Mouse (Mus musculus) forebrain, embryonic 12.5 days (tissue): ENCODE measurements around the gene Prkca. TPM values are rescaled to one million over a fixed set of nuclear protein-coding genes. Genes with fewer than 3 reads are reported as not detected.
A peak's percentile ranks its signal among the peaks of the same experiment; 100 is the strongest.

Experiments used
- ATAC-seq: fragments of 200-750 bp; cut with Nextera tagmentation; 2 replicates; pipeline ENCODE4 v1.8.0; 2017; ENCODE audit warnings: moderate TSS enrichment; ENCODE audit not compliant: low FRiP score
- H3K27ac ChIP-seq: fragments of 300-500 bp; sonication (generic); 2 replicates; pipeline ENCODE4 v1.5.1; 2016; ENCODE audit warnings: mild to moderate bottlenecking
- H3K27me3 ChIP-seq: fragments of 300-500 bp; sonication (generic); 2 replicates; pipeline ENCODE4 v1.6.1; 2016; ENCODE audit warnings: mild to moderate bottlenecking
- H3K36me3 ChIP-seq: fragments of 300-500 bp; sonication (generic); replicated peaks from 2 replicates; pipeline ENCODE4 v1.6.1; 2016; ENCODE audit warnings: mild to moderate bottlenecking
- H3K4me1 ChIP-seq: fragments of 300-500 bp; sonication (generic); 2 replicates; pipeline ENCODE4 v1.6.1; 2016
- H3K4me2 ChIP-seq: fragments of 300-500 bp; sonication (generic); 2 replicates; pipeline ENCODE4 v1.6.1; 2016; ENCODE audit warnings: mild to moderate bottlenecking, moderate library complexity
- H3K4me3 ChIP-seq: fragments of 300-500 bp; sonication (generic); replicated peaks from 2 replicates; pipeline ENCODE4 v1.5.1; 2016; ENCODE audit warnings: mild to moderate bottlenecking
- H3K9ac ChIP-seq: fragments of 300-500 bp; sonication (generic); 2 replicates; pipeline ENCODE4 v1.6.1; 2016; ENCODE audit warnings: mild to moderate bottlenecking
- H3K9me3 ChIP-seq: fragments of 300-500 bp; sonication (generic); 2 replicates; pipeline ENCODE4 v1.6.1; 2016
- WGBS: fragments of 180-500 bp; shearing (Covaris S2); methylation state at CpG from one replicate; pipeline ENCODE4 v1.1.7; 2016; 5-methylcytosine and 5-hydroxymethylcytosine counted together
- polyA plus RNA-seq: library from polyadenylated mRNA; unstranded; fragments of >200 nt; fragmentation: Nextera tagmentation; extraction: Ambion mirVana; gene quantifications from 2 replicates; pipeline ENCODE4 v1.2.1, GENCODE M21; 2016

Gene Prkca
- polyA plus RNA-seq, 1 experiment from 2014 or later = 4.6 TPM

- WGBS = 94% methylated on average over 17 of the region's 17 CpGs
- Histone ChIP-seq H3K27me3 (peaks cover 16% of the 10 kb centered on the region), H3K9me3 (no peaks in the 10 kb centered on the region), H3K9ac (no peak overlapping the region), H3K4me1 (peaks cover 13% of the 10 kb centered on the region), H3K27ac (no peak overlapping the region), H3K4me3 (no peak overlapping the region), H3K4me2 (no peak overlapping the region), H3K36me3 (no peaks in the 10 kb centered on the region)
- ATAC-seq = no peak
These were observed 304.0 kb downstream of the Prkca start for GRCm38 (mm10) chr11:108039761-108040160.

GRCm38 (mm10) chr11:108038989-108039388 lies 304.7 kb downstream of the Prkca start:
- ATAC-seq = no peak
- 91% methylated on average over 12 of the region's 12 CpGs for WGBS
- Histone ChIP-seq H3K9ac (no peak overlapping the region), H3K4me2 (no peak overlapping the region), H3K4me1 (peaks cover 21% of the 10 kb centered on the region), H3K9me3 (no peaks in the 10 kb centered on the region), H3K4me3 (no peak overlapping the region), H3K27me3 (peaks cover 16% of the 10 kb centered on the region), H3K27ac (no peak overlapping the region), H3K36me3 (no peaks in the 10 kb centered on the region)

- H3K27me3 ChIP-seq = peaks cover 20% of the 10 kb centered on the region
- 93% methylated on average over 10 of the region's 10 CpGs for WGBS
These were observed 307.4 kb downstream of the Prkca start for GRCm38 (mm10) chr11:108036339-108036738.

GRCm38 (mm10) chr11:108035761-108036160 lies 308.0 kb downstream of the Prkca start:
- no peak overlapping the region for H3K9ac ChIP-seq
- H3K9me3 ChIP-seq = no peaks in the 10 kb centered on the region
- ATAC-seq = no peak
- no peak overlapping the region for H3K27ac ChIP-seq
- peaks cover 22% of the 10 kb centered on the region for H3K4me1 ChIP-seq
- no peak overlapping the region for H3K4me3 ChIP-seq
- H3K27me3 ChIP-seq = peaks cover 20% of the 10 kb centered on the region
- no peak overlapping the region for H3K4me2 ChIP-seq
- WGBS = 82% methylated on average over 5 of the region's 5 CpGs
- H3K36me3 ChIP-seq = no peaks in the 10 kb centered on the region

More at GRCm38 (mm10) chr11:108036339-108036738, 307.4 kb downstream of the Prkca start:
- Histone ChIP-seq H3K9me3 (no peaks in the 10 kb centered on the region), H3K4me1 (peaks cover 22% of the 10 kb centered on the region), H3K4me3 (no peak overlapping the region), H3K4me2 (no peak overlapping the region), H3K27ac (no peak overlapping the region), H3K36me3 (no peaks in the 10 kb centered on the region), H3K9ac (no peak overlapping the region)
- ATAC-seq = no peak

GRCm38 (mm10) chr11:108034376-108034775 lies 309.4 kb downstream of the Prkca start:
- Histone ChIP-seq H3K9me3 (no peaks in the 10 kb centered on the region), H3K27ac (no peak overlapping the region), H3K4me3 (no peak overlapping the region), H3K4me1 (peaks cover 22% of the 10 kb centered on the region), H3K27me3 (peaks cover 14% of the 10 kb centered on the region), H3K36me3 (no peaks in the 10 kb centered on the region), H3K9ac (no peak overlapping the region), H3K4me2 (no peak overlapping the region)
- no peak for ATAC-seq
- WGBS = 3% methylated on average over 7 of the region's 7 CpGs

GRCm38 (mm10) chr11:108032568-108032967 lies 311.2 kb downstream of the Prkca start:
- H3K4me3 ChIP-seq = no peak overlapping the region
- no peak overlapping the region for H3K9ac ChIP-seq
- H3K36me3 ChIP-seq = no peaks in the 10 kb centered on the region
- H3K27me3 ChIP-seq = peaks cover 17% of the 10 kb centered on the region
- ATAC-seq = no peak
- no peaks in the 10 kb centered on the region for H3K9me3 ChIP-seq
- H3K4me1 ChIP-seq = peaks cover 9% of the 10 kb centered on the region
- no peak overlapping the region for H3K27ac ChIP-seq
- 87% methylated on average over 10 of the region's 10 CpGs for WGBS
- H3K4me2 ChIP-seq = no peak overlapping the region

- Histone ChIP-seq H3K27ac (no peak overlapping the region), H3K9me3 (no peaks in the 10 kb centered on the region), H3K9ac (no peak overlapping the region), H3K4me3 (no peak overlapping the region), H3K4me1 (peaks cover 9% of the 10 kb centered on the region), H3K27me3 (peaks cover 7% of the 10 kb centered on the region), H3K4me2 (no peak overlapping the region), H3K36me3 (no peaks in the 10 kb centered on the region)
- WGBS = 54% methylated on average over 10 of the region's 10 CpGs
- ATAC-seq = 0 out of 2 replicates have a peak, but pooled peaks have one; percentile 60
These were observed 312.6 kb downstream of the Prkca start for GRCm38 (mm10) chr11:108030956-108031604.

- Histone ChIP-seq H3K4me3 (no peak overlapping the region), H3K27me3 (peaks cover 7% of the 10 kb centered on the region; the same call in 1 of the 2 replicates), H3K36me3 (no peaks in the 10 kb centered on the region), H3K27ac (no peak overlapping the region), H3K4me2 (no peak overlapping the region), H3K9ac (no peak overlapping the region), H3K9me3 (no peaks in the 10 kb centered on the region), H3K4me1 (peaks cover 4% of the 10 kb centered on the region)
- ATAC-seq = no peak
- WGBS = 93% methylated on average over 11 of the region's 11 CpGs
These were observed 314.4 kb downstream of the Prkca start for GRCm38 (mm10) chr11:108029321-108029720.

- H3K4me1 ChIP-seq = no peaks in the 10 kb centered on the region
- no peak for ATAC-seq
- WGBS = 73% methylated on average over 12 of the region's 12 CpGs
These were observed 315.3 kb downstream of the Prkca start for GRCm38 (mm10) chr11:108028398-108028797.

GRCm38 (mm10) chr11:108025726-108026425 lies 317.9 kb downstream of the Prkca start:
- WGBS = 59% methylated on average over 7 of the region's 7 CpGs
- Histone ChIP-seq H3K4me1 (no peaks in the 10 kb centered on the region), H3K4me3 (no peak overlapping the region), H3K4me2 (no peak overlapping the region), H3K27me3 (0 out of 2 replicates have a peak, but pooled peaks cover 3% of the 10 kb centered on the region), H3K9me3 (no peaks in the 10 kb centered on the region), H3K36me3 (no peaks in the 10 kb centered on the region), H3K9ac (no peak overlapping the region), H3K27ac (no peak overlapping the region)
- ATAC-seq = no peak

More at GRCm38 (mm10) chr11:108028398-108028797, 315.3 kb downstream of the Prkca start:
- Histone ChIP-seq H3K9me3 (no peaks in the 10 kb centered on the region), H3K9ac (no peak overlapping the region), H3K4me3 (no peak overlapping the region), H3K27ac (no peak overlapping the region), H3K36me3 (no peaks in the 10 kb centered on the region), H3K4me2 (no peak overlapping the region), H3K27me3 (peaks cover 7% of the 10 kb centered on the region; the same call in 1 of the 2 replicates)

- no peak for ATAC-seq
- no peaks in the 10 kb centered on the region for H3K36me3 ChIP-seq
- H3K4me1 ChIP-seq = no peaks in the 10 kb centered on the region
- no peak overlapping the region for H3K4me3 ChIP-seq
- no peak overlapping the region for H3K9ac ChIP-seq
- no peak overlapping the region for H3K27ac ChIP-seq
- no peak overlapping the region for H3K4me2 ChIP-seq
- H3K27me3 ChIP-seq = 0 out of 2 replicates have a peak, but pooled peaks cover under 1% of the 10 kb centered on the region
- H3K9me3 ChIP-seq = no peaks in the 10 kb centered on the region
- WGBS = 75% methylated on average over 14 of the region's 14 CpGs
These were observed 320.5 kb downstream of the Prkca start for GRCm38 (mm10) chr11:108023188-108023587.

- Histone ChIP-seq H3K36me3 (no peaks in the 10 kb centered on the region), H3K27ac (no peak overlapping the region), H3K4me1 (no peaks in the 10 kb centered on the region), H3K9me3 (no peaks in the 10 kb centered on the region), H3K27me3 (no peaks in the 10 kb centered on the region), H3K9ac (no peak overlapping the region), H3K4me2 (no peak overlapping the region), H3K4me3 (no peak overlapping the region)
- WGBS = 70% methylated on average over 3 of the region's 3 CpGs
- no peak for ATAC-seq
These were observed 322.8 kb downstream of the Prkca start for GRCm38 (mm10) chr11:108020889-108021288.
